Mouse (Mus musculus): ENCODE data around the gene Cntn4. TPM values are rescaled to one million over a fixed set of nuclear protein-coding genes. Genes with fewer than 3 reads are reported as not detected.

Cntn4 gene
- polyA plus RNA-seq, 1 experiment from 2014 or later, result 3.3 TPM

GRCm38 (mm10) chr6:106740244-106740825 is 1062.9 kb downstream of the Cntn4 start:
- Histone ChIP-seq H3K27me3 (ENCODE audit: insufficient read depth, low read length) (no peaks in the 10 kb centered on the region), H3K4me3 (replicated peaks; ENCODE audit: low read depth, low read length) (no peak overlapping the region), H3K27ac (no peak overlapping the region), H3K4me2 (ENCODE audit: low read length) (no peak overlapping the region), H3K9me3 (replicated peaks; ENCODE audit: low read length) (no peaks in the 10 kb centered on the region), H3K36me3 (ENCODE audit: insufficient read depth, low read length) (no peaks in the 10 kb centered on the region), H3K4me1 (replicated peaks; ENCODE audit: insufficient read depth, low read length) (no peaks in the 10 kb centered on the region), H3K9ac (ENCODE audit: low read depth, low read length) (no peak overlapping the region)
- 83% methylated on average over 1 of the region's 1 CpGs for WGBS
- DNase-seq (ENCODE audit: low spot score) (no peak), ATAC-seq (replicated peaks; ENCODE audit: low FRiP score, low read depth) (no peak)
- TF ChIP-seq CTCF (IDR thresholded peaks at IDR 0.05; ENCODE audit: low read depth), result no peak

- no peaks in the 10 kb centered on the region for H3K36me3 ChIP-seq (ENCODE audit: insufficient read depth, low read length)
- H3K4me1 ChIP-seq (replicated peaks; ENCODE audit: insufficient read depth, low read length), result no peaks in the 10 kb centered on the region
- no peaks in the 10 kb centered on the region for H3K27me3 ChIP-seq (ENCODE audit: insufficient read depth, low read length)
- no peak for TF ChIP-seq CTCF (IDR thresholded peaks at IDR 0.05; ENCODE audit: low read depth)
- H3K9ac ChIP-seq (ENCODE audit: low read depth, low read length), result no peak overlapping the region
- H3K9me3 ChIP-seq (replicated peaks; ENCODE audit: low read length), result no peaks in the 10 kb centered on the region
- no peak overlapping the region for H3K4me3 ChIP-seq (replicated peaks; ENCODE audit: low read depth, low read length)
- H3K27ac ChIP-seq, result no peak overlapping the region
- DNase-seq (ENCODE audit: low spot score), result no peak
- no peak for ATAC-seq (replicated peaks; ENCODE audit: low FRiP score, low read depth)
- WGBS, result 74% methylated on average over 7 of the region's 7 CpGs
- no peak overlapping the region for H3K4me2 ChIP-seq (ENCODE audit: low read length)
These were observed 1066.2 kb downstream of the Cntn4 start for GRCm38 (mm10) chr6:106743556-106744233.

- Histone ChIP-seq H3K4me1 (replicated peaks; ENCODE audit: insufficient read depth, low read length) (no peaks in the 10 kb centered on the region), H3K27me3 (ENCODE audit: insufficient read depth, low read length) (no peaks in the 10 kb centered on the region), H3K9me3 (replicated peaks; ENCODE audit: low read length) (no peaks in the 10 kb centered on the region), H3K4me2 (ENCODE audit: low read length) (no peak overlapping the region), H3K36me3 (ENCODE audit: insufficient read depth, low read length) (no peaks in the 10 kb centered on the region), H3K9ac (ENCODE audit: low read depth, low read length) (no peak overlapping the region), H3K27ac (no peak overlapping the region), H3K4me3 (replicated peaks; ENCODE audit: low read depth, low read length) (no peak overlapping the region)
- WGBS, result 74% methylated on average over 7 of the region's 7 CpGs
- DNase-seq (ENCODE audit: low spot score) (no peak), ATAC-seq (replicated peaks; ENCODE audit: low FRiP score, low read depth) (no peak)
- TF ChIP-seq CTCF (IDR thresholded peaks at IDR 0.05; ENCODE audit: low read depth), result no peak
These were observed 1068.4 kb downstream of the Cntn4 start for GRCm38 (mm10) chr6:106745673-106746394.

DNA sequence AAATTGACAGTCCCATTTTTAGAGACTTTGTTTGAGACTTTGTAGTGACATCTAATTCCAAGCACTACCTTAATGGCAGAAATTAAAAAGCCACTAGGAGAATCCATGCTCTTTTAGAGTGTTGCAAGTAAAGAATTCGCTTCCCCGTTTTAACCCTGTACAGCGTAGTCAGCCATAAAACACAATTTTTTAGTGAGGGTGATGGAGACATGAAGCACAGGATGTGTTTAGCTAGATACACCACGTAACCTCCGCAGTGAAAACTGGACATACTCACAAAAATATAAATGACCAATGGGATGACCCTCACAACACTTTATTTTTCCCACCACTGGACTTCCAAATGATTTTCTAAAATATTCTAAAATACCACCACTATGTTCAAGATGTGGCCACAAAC is 1069.8 kb downstream of the Cntn4 start:
- H3K27me3 ChIP-seq (ENCODE audit: insufficient read depth, low read length), result no peaks in the 10 kb centered on the region
- H3K36me3 ChIP-seq (ENCODE audit: insufficient read depth, low read length), result no peaks in the 10 kb centered on the region
- no peak overlapping the region for H3K9ac ChIP-seq (ENCODE audit: low read depth, low read length)
- H3K27ac ChIP-seq, result no peak overlapping the region
- no peaks in the 10 kb centered on the region for H3K4me1 ChIP-seq (replicated peaks; ENCODE audit: insufficient read depth, low read length)
- H3K4me2 ChIP-seq (ENCODE audit: low read length), result no peak overlapping the region
- 92% methylated on average over 5 of the region's 5 CpGs for WGBS
- DNase-seq (ENCODE audit: low spot score) (no peak), ATAC-seq (replicated peaks; ENCODE audit: low FRiP score, low read depth) (no peak)
- no peak overlapping the region for H3K4me3 ChIP-seq (replicated peaks; ENCODE audit: low read depth, low read length)
- no peaks in the 10 kb centered on the region for H3K9me3 ChIP-seq (replicated peaks; ENCODE audit: low read length)
- TF ChIP-seq CTCF (IDR thresholded peaks at IDR 0.05; ENCODE audit: low read depth), result no peak

- Histone ChIP-seq H3K9ac (ENCODE audit: low read depth, low read length) (no peak overlapping the region), H3K9me3 (replicated peaks; ENCODE audit: low read length) (no peaks in the 10 kb centered on the region), H3K4me2 (ENCODE audit: low read length) (no peak overlapping the region), H3K4me3 (replicated peaks; ENCODE audit: low read depth, low read length) (no peak overlapping the region), H3K27me3 (ENCODE audit: insufficient read depth, low read length) (no peaks in the 10 kb centered on the region), H3K27ac (no peak overlapping the region), H3K36me3 (ENCODE audit: insufficient read depth, low read length) (no peaks in the 10 kb centered on the region), H3K4me1 (replicated peaks; ENCODE audit: insufficient read depth, low read length) (no peaks in the 10 kb centered on the region)
- TF ChIP-seq CTCF (IDR thresholded peaks at IDR 0.05; ENCODE audit: low read depth), result no peak
- DNase-seq (ENCODE audit: low spot score) (no peak), ATAC-seq (replicated peaks; ENCODE audit: low FRiP score, low read depth) (no peak)
- 89% methylated on average over 3 of the region's 3 CpGs for WGBS
These were observed 1070.3 kb downstream of the Cntn4 start for GRCm38 (mm10) chr6:106747804-106748203.

Data from kidney, postnatal 0 days (tissue).